Mouse (Mus musculus) thymus, postnatal 25 days (tissue): ENCODE measurements around the gene Erbb4.

Source experiments
- DNase-seq: peaks from one replicate; pipeline ENCODE4 v3.0.0; 2022

Erbb4 gene

DNA sequence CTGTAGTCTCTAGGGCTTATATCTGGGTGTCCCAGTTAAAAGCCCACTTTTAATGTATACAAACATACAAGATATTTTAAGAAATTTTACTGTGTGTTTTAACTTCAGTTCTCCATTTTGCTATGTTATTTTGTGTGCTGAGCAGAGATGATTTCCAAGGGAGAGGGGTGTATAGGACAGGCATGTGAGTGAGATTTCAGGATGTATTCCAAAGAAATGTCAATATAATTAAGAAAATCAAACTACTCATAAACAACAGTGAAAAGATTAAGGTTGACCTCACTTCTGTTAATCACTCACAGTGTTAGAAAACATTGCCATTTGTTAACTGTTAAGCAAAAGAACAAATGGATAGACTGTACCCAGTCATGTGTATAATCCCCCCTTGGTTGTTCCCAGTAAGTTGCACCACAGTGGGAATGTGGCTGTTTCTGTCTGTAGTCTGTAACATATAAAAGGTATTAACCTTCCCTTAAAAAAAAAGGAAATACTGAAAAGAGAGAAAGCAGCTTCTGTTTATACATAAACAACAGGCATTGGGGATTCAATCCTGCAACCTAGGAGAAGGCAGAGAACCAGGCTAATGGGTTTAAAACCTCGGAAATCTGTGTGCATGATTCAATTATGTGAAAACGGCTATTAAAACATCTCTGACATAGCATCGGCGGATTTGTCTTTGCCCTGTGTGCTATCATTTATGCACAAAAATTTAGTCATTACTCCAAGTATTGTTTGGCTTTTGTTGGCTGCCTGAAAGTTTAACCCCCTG is 84.5 kb downstream of the Erbb4 start:
- DNase-seq: no peak

DNA sequence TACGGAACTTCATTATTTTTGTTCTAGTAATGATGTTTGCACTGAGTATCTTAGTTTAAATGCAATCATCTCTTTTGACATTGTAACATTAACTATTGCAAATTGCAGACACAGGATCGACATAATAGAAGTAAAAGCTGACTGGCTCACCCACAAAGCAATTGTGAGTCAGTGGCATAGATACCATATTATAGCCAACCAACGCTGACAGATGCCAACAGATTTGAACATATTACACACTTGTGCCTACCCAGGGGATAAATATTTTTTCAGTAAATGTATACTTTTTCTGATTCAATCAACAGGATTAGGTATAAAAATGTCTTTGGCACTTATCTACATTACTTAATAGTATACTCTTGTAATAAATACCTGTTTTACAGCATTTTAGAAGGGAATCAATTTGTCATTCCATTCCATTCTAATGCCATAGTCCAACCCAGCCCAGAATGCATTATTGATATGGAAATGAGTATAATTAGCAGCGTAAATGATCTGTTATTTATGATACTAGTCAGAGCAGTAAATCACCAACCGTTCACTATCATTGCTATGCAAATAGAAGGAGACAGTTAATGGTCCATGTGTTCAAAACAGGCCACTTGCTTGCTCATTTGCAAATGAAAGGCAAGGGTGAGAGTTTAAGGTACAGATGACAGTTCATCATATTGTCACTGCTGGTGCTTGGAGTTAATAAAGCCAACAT is 97.9 kb downstream of the Erbb4 start:
- DNase-seq: no peak

DNA sequence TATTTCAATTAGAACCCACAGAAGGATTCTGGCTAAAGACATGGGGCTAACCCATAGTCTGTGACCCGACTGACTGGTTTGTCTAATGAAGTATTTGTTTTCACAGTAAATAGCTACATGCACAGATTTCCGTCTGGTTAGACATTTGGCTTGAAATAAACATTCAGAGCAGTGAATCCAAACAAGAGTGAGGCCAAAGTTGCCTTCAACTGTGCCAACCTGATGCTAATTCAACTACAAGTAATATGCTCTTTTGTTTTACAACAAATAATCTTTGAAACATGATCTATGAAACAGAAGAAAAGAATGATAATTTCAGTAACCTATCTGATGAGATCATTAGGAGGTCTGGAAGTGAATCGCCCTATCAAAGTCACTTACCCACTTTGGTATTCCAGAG is 106.5 kb downstream of the Erbb4 start:
- no peak for DNase-seq

DNA sequence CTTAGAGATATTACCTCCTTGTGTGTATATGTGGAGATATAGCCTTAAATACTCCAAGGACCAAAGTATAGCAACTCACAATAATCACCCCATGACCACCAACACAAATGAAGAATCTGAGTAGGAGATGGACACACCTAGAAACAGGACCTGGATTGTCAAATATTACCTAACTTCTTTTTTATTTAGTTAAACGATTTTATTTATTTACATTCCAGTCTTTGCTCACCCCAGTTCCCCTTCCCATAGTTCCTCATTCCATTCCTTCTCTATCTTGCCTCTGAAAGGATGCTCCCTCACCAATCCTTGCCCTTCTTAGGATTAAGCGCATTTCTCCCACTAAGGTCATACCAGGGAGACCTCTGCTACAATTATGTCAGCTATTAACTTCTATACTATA is 128.6 kb downstream of the Erbb4 start:
- DNase-seq: no peak

DNA sequence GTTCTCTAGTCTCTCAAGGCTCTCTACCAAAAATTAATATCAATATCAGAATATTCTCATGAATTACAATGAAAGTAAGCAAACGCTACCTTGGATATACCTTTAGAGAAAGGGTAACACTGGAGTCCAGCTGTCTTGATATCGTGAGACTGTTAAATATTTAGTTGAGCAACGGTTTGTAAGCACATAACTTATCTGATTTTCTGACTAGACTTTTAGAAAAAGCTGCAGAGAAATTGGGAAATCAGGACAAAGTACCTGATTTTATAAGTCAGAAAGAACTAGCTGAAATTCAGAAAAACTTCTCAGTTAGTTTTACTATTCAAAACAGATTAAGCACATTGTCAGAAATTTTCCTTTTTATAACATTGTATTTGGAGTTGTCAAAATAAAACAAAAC is 129.3 kb downstream of the Erbb4 start:
- DNase-seq: no peak

DNA sequence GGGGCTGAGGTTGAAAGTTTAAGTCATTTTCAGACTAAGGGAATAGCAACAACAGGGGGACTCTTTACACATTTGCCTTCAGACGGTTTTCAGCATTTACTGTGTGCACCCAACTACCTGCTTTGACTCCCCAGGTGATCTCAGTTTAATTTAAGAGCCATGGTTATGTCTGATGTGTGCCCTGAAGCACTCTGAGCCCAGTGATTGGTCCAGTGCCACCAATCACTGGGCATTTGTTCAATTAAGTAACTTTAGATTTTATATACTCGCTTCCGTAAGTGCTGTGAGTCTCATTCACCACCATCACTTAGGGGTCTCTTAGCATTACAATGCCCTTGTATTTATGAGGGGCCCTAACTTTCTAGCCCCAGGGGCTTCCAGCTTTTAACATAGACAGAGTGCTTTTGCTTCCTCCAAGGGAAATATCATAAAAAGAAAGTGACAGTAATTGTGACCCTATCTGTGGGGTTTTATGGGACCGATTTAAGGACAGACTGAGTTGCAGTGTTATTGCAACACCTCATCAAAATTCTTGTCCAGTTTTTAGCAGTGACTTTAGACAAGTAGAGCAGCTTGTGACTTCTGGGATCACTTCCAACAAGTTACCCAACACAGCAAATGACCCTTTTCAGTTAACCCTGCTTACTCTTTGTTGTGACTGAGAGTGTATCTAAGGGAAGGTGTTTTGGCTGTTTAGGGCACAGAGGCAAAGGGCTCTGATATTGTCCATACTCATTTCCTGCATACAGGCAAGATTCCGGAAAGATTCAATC is 134.3 kb downstream of the Erbb4 start:
- no peak for DNase-seq

DNA sequence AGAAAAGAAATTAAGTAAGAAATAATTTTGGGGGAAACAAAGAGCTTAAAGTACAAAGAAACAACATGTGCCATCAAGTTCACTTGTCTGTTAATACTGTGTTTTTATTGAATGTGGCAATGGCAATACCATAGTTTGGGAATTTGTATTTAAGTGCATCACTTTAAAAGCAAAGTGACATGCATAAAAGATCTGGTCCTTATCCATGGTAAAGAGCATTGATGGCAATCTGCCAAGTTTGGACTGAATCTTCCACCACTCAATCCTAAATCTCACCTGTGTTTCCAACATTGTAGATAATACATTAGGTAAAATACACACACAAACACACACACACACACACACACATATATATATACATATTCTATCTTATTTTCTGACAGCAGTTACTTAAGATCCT is 143.7 kb downstream of the Erbb4 start:
- no peak for DNase-seq

DNA sequence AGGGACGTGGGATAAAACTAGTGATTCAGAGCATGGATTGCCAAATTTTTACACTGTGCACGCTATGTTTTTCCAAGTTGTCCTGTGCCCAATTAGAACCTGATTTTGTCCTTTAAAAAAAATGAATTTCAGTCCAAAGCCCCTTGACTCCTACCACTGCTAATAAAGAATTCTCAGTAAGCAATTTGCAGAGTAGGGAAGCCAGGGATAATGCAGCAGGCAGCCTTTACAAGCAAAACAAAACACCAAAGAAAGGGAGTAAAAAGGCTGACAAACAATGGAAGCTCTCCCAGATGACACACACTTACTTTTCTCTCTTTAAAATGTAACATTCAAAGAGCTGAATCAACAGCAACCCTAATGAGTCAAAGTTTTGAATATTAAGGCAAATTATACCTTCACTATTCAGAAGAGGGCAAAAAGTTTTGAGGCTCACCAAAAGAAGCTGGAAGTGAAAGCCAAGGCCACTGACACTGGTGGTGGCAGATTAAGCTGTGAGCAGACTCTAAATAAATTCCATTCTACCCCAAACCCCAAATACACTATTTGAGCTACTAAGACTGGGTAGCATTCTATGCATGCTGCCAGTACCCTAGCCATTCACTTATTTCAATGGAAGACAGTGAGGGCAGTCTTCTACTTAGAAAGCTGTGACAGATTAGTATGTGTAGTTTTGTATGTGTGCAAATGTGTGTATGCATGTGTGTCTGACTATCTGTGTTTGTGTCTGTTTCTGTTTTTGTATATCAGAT is 146.3 kb downstream of the Erbb4 start:
- no peak for DNase-seq

DNA sequence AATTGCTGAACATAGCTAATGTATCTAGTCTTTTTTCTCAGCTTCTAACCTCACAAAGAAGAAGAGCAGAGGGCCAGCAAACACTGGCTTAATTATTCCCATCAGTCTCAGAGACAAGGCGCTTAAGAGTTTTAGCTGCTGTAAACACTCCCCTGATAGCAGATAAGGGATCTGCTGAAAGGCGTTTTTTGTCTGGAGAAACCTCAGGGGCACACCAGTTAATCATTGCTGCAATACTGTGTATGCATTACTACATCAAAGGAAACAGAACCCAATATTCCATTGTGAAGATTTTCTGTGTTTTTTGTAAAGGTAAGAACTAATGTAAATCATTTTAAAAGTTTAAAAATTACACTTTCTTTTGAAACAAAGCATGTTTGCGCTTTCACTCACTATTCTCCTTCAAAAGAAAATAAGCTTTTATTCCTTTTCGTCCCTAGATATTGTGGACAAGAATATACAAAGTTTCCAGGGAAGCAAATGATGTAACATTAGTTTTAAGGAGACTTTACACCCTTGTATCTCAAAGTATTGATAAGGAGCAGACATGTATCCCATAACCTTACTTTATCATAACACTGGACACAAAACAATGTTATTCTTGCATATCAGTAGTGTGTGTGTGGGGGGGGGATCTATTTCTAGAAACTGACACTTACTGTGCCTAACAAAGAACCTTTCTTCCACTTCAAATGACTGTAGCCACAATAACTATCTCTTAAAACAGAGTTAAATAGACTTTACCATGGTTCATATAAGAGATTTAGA is 150.9 kb downstream of the Erbb4 start:
- DNase-seq: no peak

DNA sequence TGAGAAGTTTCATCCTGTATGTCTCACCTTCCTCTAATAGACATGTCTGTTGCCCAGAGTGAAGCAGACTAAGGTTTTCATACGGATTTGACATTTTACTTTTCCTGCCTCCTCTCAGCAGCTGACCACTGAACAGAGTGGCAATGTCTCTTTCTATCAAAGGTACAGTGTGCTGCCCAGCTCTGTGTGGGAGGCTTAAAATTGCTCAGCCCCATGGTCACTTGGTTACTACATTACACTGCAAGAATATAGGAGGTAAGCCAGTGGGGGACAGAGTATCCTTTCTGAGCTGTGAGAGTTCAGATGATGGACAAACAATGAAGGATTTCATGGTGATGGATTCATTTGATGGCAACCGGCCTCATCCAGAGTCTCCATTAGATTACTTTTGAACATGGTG is 152.4 kb downstream of the Erbb4 start:
- DNase-seq: no peak

DNA sequence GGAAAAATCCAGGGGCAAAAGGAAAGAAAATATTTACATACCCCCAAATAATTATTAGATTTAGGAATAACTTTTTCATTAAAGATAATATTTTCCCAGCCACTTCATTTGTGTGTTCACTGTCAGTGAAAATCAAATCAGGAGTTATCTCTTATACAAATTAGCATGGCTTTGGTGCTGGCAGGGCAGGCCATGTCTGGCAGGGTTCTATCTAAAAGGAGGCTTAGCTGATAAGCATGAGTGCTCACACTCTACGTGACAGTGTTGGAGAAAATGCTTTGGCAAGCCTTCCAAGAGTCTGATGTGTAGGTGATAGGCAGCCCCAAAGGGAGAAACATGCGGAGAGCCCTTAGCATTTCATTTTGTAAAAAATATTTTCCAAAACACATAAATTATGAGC is 164.7 kb downstream of the Erbb4 start:
- no peak for DNase-seq

DNA sequence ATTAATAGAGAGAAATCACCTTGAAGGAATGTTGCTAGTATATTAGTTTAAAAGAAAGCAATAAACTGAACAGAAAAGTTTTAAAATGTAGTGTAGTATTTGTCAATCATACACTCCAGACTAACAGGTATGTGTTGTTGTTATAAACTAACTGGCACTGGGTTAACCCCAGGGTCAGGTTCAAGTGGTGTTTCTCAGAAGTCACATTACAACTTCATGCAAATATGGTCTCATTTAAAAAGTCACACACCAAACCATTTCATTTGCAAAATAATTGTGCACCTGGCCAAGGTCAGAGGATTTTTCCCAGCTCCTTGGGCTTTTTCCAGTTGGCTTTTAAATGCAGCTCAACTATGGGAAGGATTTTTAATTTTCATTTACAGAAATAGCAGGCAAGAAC is 173.1 kb downstream of the Erbb4 start:
- DNase-seq: no peak

DNA sequence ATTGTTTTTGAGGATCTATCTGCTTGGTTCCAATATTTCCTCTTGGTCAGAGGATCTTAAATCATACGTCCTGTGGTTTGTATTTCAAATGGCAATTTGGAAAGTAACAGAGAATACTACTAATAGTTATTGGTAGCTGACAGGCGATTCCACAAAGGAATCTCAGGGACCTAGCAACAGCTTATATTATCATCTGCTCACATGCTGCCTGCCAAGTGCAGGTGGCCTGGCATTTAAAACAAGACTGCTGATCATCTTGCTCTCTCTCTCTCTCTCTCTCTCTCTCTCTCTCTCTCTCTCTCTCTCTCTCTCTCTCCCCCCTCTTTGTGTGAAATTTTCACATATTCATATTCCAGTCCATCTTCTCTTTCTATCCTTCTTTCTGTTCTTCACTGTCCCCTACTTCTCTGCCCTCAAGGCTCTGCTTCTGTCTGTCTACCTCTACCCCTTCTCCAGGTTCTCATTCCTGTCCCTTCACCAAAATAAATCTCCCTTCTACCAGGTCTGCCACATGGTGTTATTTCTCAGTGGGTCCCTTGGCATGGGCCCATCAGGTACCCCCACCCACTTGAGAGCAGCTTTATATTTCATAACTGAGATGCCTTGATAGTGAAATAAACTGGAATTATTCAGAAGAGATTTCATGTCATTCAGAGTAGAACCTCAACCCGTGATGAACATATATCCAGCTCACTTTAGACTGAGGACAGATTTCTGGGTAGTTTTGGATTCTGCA is 174.4 kb downstream of the Erbb4 start:
- no peak for DNase-seq

DNA sequence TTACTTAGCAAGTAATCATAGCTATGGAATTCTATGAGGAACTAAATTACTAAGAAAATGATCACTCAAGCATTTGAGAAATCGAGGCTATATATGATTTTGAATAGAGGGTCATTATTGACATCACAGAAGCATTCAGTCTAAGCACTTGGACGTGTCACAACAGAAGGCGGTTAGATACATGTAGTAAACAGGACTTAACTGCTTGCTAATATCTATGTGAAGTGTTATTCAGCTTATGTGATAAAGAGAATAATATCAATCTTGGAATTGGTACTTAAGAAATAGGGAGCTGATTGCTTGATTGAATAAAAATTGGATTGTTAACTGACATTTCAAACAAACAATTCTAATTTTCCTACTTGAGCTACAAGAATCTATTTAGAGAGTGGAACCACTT is 190.0 kb downstream of the Erbb4 start:
- no peak for DNase-seq

DNA sequence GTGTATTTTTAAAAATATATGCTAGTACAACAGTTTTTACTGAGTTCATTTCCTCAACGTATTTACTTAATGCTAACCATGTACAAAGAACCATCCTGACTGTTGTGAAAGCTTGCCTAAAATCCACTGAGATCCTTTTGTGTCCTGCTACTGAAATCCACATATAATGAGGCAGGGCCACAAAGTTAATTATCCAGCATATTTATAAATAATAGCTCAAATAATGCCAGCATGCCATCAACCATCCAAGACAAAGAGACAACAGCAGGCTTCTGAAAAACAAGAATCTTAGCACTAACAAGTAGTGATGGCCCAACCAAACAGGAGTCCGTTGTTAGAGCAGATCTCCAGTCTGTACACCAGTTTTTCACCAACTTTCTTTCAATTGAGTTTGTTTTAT is 215.8 kb downstream of the Erbb4 start:
- DNase-seq: no peak

DNA sequence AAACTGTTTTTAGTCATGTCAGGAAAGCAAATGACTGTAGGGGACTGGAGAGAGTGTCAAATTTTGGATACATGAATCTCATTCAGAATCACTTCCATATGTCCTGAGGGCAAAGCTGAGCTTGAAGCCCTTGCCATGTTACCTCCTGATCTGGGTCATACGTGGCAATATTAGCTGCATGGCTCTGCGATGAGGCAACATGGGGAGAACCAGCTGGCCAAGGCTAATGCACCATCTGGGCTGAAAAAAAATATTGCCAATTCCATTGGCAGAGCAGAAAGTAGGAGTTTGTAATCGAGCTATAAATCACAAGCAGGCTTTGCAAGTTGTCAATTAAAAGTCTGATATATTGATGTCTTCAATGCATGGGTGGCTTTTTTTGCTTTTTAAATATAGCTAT is 221.0 kb downstream of the Erbb4 start:
- no peak for DNase-seq

DNA sequence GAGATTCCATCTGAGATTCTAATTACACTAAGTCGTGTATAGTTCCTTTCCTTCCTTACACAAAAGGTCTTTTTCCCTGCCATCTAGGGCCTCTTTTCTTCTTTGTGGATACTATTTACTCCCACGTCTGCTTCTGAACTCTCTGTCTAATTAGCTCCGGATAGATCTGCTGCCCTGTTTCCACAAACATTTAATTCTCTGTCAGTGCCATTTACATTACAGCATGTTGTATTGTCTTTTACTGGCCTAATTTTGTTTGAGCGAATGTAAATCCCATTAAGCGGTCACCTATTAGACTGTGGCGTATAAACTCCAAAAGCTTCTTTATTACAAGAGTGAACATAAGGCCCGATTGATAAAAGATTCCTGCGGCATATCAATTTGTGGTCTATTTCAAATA is 232.9 kb downstream of the Erbb4 start:
- DNase-seq: no peak

DNA sequence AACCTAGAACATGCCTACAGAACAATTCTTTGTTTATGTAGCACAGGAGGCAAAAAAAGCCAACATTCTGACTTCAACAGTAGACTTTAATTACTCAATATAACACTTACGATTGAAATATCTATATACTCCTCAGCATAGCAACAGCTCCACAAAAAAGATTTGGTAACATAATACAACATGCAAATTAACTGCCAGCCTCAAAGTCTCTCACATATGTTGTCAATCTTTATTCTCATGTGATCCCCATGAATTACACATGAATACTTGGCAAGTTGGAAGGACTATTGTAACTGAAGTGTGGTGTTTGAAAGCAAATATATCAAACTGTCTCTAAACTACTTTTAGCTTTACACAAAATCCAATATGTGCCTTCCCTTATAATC is 234.2 kb downstream of the Erbb4 start:
- DNase-seq: no peak

DNA sequence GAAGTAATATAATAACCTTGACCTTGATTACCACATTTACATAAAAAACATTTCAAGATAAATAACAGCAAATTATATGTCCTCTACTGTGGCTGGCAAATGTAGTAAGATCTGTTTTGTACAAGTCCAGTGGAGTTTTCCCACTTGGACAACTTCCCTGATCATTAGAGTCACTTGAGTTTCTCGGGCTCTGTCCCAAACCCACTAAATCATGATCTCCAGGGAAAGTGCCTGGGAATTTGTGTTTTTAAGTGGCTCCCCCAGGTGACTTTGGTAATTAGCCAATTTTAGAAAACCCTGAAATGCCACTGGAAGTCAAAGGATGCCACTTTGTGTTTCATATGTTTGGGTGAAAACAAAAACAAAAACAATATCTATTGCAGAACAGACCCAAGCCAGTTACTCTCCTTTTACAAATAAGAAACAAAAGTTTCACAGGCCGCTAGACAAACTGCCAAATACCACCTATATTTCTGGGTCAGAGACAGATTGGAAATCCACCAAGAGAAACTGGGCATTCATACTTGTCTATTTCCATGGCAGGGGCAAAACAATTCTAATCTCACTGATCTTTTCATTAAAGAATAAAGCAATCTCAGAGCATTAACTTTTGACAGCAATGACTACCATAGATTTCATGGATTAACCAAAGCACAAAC is 234.8 kb downstream of the Erbb4 start:
- no peak for DNase-seq

DNA sequence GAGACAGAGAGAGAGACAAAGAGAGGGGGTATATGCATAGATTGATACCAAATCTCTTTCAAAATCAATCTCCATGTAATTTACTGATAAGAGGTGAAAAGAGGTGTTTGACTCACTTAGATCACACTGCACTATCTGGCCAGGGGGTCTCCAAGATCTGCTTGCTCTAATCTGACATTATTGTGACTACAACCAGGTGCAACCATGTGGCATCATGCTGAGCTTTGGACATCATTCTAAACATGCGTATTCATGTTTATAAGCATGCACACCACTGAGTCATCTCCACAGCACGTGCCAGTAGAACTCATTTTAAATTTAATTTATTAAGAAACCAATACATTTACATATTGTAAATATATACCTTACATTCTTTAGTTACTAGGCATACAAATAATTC is 247.5 kb downstream of the Erbb4 start:
- no peak for DNase-seq

DNA sequence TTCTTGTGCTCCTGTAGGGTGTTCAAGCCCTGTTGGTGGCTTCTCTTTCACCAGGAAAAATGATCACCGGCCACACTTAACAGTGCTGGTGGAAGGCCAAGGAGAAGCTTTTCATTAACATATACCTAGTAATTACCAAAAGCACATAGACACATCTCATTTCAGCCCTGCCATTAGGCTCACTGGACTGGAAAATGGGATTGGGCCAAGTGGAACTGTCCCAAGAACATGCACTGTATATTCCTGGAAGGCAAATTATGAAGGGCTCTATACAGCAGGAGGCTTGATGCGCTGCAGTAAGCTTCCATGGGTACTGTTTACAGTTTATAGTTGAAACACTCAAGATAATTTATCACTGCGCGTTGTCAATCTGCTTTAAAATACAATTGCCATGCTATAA is 248.4 kb downstream of the Erbb4 start:
- no peak for DNase-seq
